10 mouse cellular contexts compared by ENCODE assay signal in the genomic region with DNA sequence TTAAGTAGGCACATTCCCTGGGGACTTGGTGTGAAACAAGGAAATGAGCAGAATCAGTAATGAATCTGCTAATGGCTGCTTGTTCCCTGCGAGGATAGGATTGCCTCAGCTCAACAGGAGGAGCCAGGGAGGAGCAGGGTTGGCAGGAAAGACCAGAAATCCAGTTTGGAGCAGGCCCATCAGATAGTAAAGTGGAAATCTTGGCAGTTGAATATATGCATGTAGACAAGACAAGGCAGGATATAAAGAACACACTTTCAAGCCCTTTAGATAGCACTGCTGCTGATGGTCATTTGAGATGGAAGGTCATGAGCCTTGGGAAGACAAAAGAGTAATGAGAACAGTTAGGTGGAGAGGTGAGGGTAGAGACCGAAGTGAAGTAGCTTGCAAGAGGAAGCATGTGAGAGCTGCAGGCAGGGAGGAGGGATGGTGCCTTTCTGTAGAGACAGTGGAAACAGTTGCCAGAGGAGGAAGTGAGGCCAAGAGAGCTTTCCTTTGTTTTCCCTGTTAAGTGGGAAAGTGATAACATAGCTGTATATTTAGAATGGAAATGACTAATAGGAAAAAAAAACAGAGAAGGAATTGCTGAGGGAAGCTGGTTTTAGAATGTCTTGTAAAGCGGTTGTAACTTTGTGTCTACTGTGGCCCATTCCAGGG. TPM values are rescaled to one million over a fixed set of nuclear protein-coding genes. Genes with fewer than 3 reads are reported as not detected.
DNase-seq lines count a peak whose midpoint lies in the region; ATAC-seq and TF ChIP-seq lines count a peak whose summit lies in the region.
"Had no signal": no experiment of that assay in that cellular context is flagged by ENCODE, and none has a peak within 500 bp of the region (broad histone marks: within the 10 kb centered on the region; RNA-seq: fewer than 3 reads in every experiment).

No protein-coding gene starts in this region.

- peak; percentile 8 for DNase-seq in ovary, postnatal 14 days (ENCODE audit: low spot score)
- no peak for DNase-seq in ovary, postnatal 36 days (ENCODE audit: low spot score)
- peak in 1 of 2 experiments; percentile 56 for DNase-seq in heart, adult 2 months
- no peak for DNase-seq in gastrocnemius, postnatal 25 days
- DNase-seq: cerebellum, adult 9-10 months had no signal

- no peak for TF ChIP-seq POLR2A in heart, adult 2 months (IDR thresholded peaks at IDR 0.05; ENCODE audit: insufficient read depth, low read depth, low read length)

- H3K4me3 ChIP-seq in heart, adult 2 months, result no peak overlapping the region
- no peak overlapping the region for H3K4me3 ChIP-seq in liver, embryonic 12.5 days
- H3K4me3 ChIP-seq in stomach, embryonic 15.5 days (replicated peaks), result no peak overlapping the region
- no peak overlapping the region for H3K4me3 ChIP-seq in hindbrain, embryonic 16.5 days (ENCODE audit: low read length)
- no peak overlapping the region for H3K4me3 ChIP-seq in midbrain, embryonic 15.5 days

- no peak overlapping the region for H3K4me2 ChIP-seq in liver, embryonic 12.5 days
- no peak overlapping the region for H3K4me2 ChIP-seq in stomach, embryonic 15.5 days
- H3K4me2 ChIP-seq in hindbrain, embryonic 16.5 days (ENCODE audit: low read length), result no peak overlapping the region
- no peak overlapping the region for H3K4me2 ChIP-seq in midbrain, embryonic 15.5 days

- no peak overlapping the region for H3K9ac ChIP-seq in heart, adult 2 months (ENCODE audit: low read depth, low read length)
- no peak overlapping the region for H3K9ac ChIP-seq in liver, embryonic 12.5 days
- H3K9ac ChIP-seq in stomach, embryonic 15.5 days, result no peak overlapping the region
- H3K9ac ChIP-seq in hindbrain, embryonic 16.5 days (ENCODE audit: low read depth, low read length), result no peak overlapping the region
- H3K9ac ChIP-seq in midbrain, embryonic 15.5 days, result no peak overlapping the region

- H3K27ac ChIP-seq in heart, adult 2 months, result peak overlapping the region; percentile 50
- H3K27ac ChIP-seq in liver, embryonic 12.5 days, result peak overlapping the region; percentile 62; the same call in 1 of the 2 replicates
- H3K27ac ChIP-seq in stomach, embryonic 15.5 days, result peak overlapping the region; percentile 40; the same call in 1 of the 2 replicates
- no peak overlapping the region for H3K27ac ChIP-seq in hindbrain, embryonic 16.5 days (ENCODE audit: low read depth, low read length)
- H3K27ac ChIP-seq in midbrain, embryonic 15.5 days, result no peak overlapping the region

- H3K9me3 ChIP-seq in liver, embryonic 12.5 days (replicated peaks), result no peaks in the 10 kb centered on the region
- H3K9me3 ChIP-seq in stomach, embryonic 15.5 days, result no peaks in the 10 kb centered on the region
- H3K9me3 ChIP-seq in hindbrain, embryonic 16.5 days (ENCODE audit: control insufficient read depth, low read length), result no peaks in the 10 kb centered on the region
- H3K9me3 ChIP-seq in midbrain, embryonic 15.5 days, result no peaks in the 10 kb centered on the region

- 10% methylated on average over 3 of the region's 3 CpGs for WGBS in heart, adult 2 months
- 40% methylated on average over 3 of the region's 3 CpGs for WGBS in liver, embryonic 12.5 days (ENCODE audit: insufficient replicate concordance)
- 51% methylated on average over 3 of the region's 3 CpGs for WGBS in stomach, embryonic 15.5 days
- 68% methylated on average over 3 of the region's 3 CpGs for WGBS in hindbrain, embryonic 16.5 days
- 77% methylated on average over 3 of the region's 3 CpGs for WGBS in midbrain, embryonic 15.5 days

- intact Hi-C loops in heart, adult 2 months (cut with DNase I), result no loop called here

- H3K27me3 ChIP-seq in heart, adult 2 months (ENCODE audit: control insufficient read depth, insufficient read depth, low read length), result no peaks in the 10 kb centered on the region
- H3K27me3 ChIP-seq in liver, embryonic 12.5 days (replicated peaks), result no peaks in the 10 kb centered on the region
- no peaks in the 10 kb centered on the region for H3K27me3 ChIP-seq in stomach, embryonic 15.5 days (replicated peaks)
- H3K27me3 ChIP-seq in hindbrain, embryonic 16.5 days (replicated peaks; ENCODE audit: control insufficient read depth, insufficient read depth, low read length), result no peaks in the 10 kb centered on the region
- H3K27me3 ChIP-seq in midbrain, embryonic 15.5 days (replicated peaks), result no peaks in the 10 kb centered on the region

- TF ChIP-seq CTCF in heart, adult 2 months (IDR thresholded peaks at IDR 0.05), result no peak

- no peak for ATAC-seq in liver, embryonic 12.5 days
- no peak for ATAC-seq in stomach, embryonic 15.5 days (ENCODE audit: insufficient read depth, low FRiP score, low read depth)
- no peak for ATAC-seq in hindbrain, embryonic 16.5 days
- no peak for ATAC-seq in midbrain, embryonic 15.5 days (replicated peaks)

- no peak for TF ChIP-seq EP300 in heart, adult 2 months (IDR thresholded peaks at IDR 0.05; ENCODE audit: insufficient read depth, low read depth, low read length)

- H3K79me2 ChIP-seq in heart, adult 2 months (replicated peaks; ENCODE audit: control insufficient read depth, insufficient read depth, low read length), result no peaks in the 10 kb centered on the region

- H3K4me1 ChIP-seq in heart, adult 2 months (ENCODE audit: control insufficient read depth, insufficient read depth, low read length), result peaks cover 6% of the 10 kb centered on the region
- no peaks in the 10 kb centered on the region for H3K4me1 ChIP-seq in liver, embryonic 12.5 days
- H3K4me1 ChIP-seq in stomach, embryonic 15.5 days, result 0 out of 2 replicates have a peak, but pooled peaks cover 2% of the 10 kb centered on the region
- no peaks in the 10 kb centered on the region for H3K4me1 ChIP-seq in hindbrain, embryonic 16.5 days (ENCODE audit: control insufficient read depth, insufficient read depth, low read depth, low read length)
- no peaks in the 10 kb centered on the region for H3K4me1 ChIP-seq in midbrain, embryonic 15.5 days

- no peaks in the 10 kb centered on the region for H3K36me3 ChIP-seq in heart, adult 2 months (ENCODE audit: control insufficient read depth, insufficient read depth, low read length)
- no peaks in the 10 kb centered on the region for H3K36me3 ChIP-seq in liver, embryonic 12.5 days
- H3K36me3 ChIP-seq in stomach, embryonic 15.5 days, result no peaks in the 10 kb centered on the region
- no peaks in the 10 kb centered on the region for H3K36me3 ChIP-seq in hindbrain, embryonic 16.5 days (ENCODE audit: control insufficient read depth, insufficient read depth, low read length)
- no peaks in the 10 kb centered on the region for H3K36me3 ChIP-seq in midbrain, embryonic 15.5 days (replicated peaks)

RNA-seq across cellular contexts. Expression of gene Gatm, which starts 29.6 kb away (rescaled TPM):
- 1 to 10 TPM; 3.1 to 3.3 TPM for total RNA-seq in heart, adult 2 months (2021)
- polyA plus RNA-seq in heart, adult 2 months (2012; rRNA removed), result 4.4 and 4.7 TPM in 2 replicates
- 19.3 and 19.9 TPM in 2 replicates for polyA plus RNA-seq in liver, embryonic 12.5 days (2016; fragmentation: Nextera tagmentation; extraction: Ambion mirVana)
- polyA plus RNA-seq in stomach, embryonic 15.5 days (2015; fragmentation: Nextera tagmentation; extraction: Ambion mirVana), result 22.4 and 28.5 TPM in 2 replicates
- polyA plus RNA-seq in hindbrain, embryonic 16.5 days (2015; fragmentation: Nextera tagmentation; extraction: Ambion mirVana), result 59.9 and 61.8 TPM in 2 replicates
- total RNA-seq in gastrocnemius, postnatal 25 days (2021), result 10 to 100 TPM in 1 of 2 experiments, 1 to 10 TPM in 1; 9.3 to 12.7 TPM
- 36.8 and 43.0 TPM in 2 replicates for polyA plus RNA-seq in midbrain, embryonic 15.5 days (2015; fragmentation: Nextera tagmentation; extraction: Ambion mirVana)
- total RNA-seq: MEL had no signal

RNA-seq across cellular contexts. Expression of gene AA467197, which starts 55.3 kb away (rescaled TPM):
- total RNA-seq in heart, adult 2 months (2021), result under 1 TPM; 0.36 to 0.44 TPM
- 0.38 TPM in 1 of 2 replicates, not detected in the other for polyA plus RNA-seq in heart, adult 2 months (2012; rRNA removed)
- 0.17 and 0.26 TPM in 2 replicates for polyA plus RNA-seq in liver, embryonic 12.5 days (2016; fragmentation: Nextera tagmentation; extraction: Ambion mirVana)
- 12.2 and 15.2 TPM in 2 replicates for polyA plus RNA-seq in stomach, embryonic 15.5 days (2015; fragmentation: Nextera tagmentation; extraction: Ambion mirVana)
- 0.69 and 0.91 TPM in 2 replicates for polyA plus RNA-seq in hindbrain, embryonic 16.5 days (2015; fragmentation: Nextera tagmentation; extraction: Ambion mirVana)
- total RNA-seq in gastrocnemius, postnatal 25 days (2021), result not detected
- 0.31 TPM in 2 replicates for polyA plus RNA-seq in midbrain, embryonic 15.5 days (2015; fragmentation: Nextera tagmentation; extraction: Ambion mirVana)
- total RNA-seq: MEL had no signal

Comparison
In these comparisons a context has a peak if more than half of its experiments do, and no peak if none do; other contexts are left out.
1. H3K27ac ChIP-seq: peak in heart, adult 2 months (single experiment), liver, embryonic 12.5 days (single experiment) and stomach, embryonic 15.5 days (single experiment); none in hindbrain, embryonic 16.5 days (single experiment) and midbrain, embryonic 15.5 days (single experiment).